Mouse (Mus musculus): ENCODE data around the gene Ly6g6f. TPM values are rescaled to one million over a fixed set of nuclear protein-coding genes. Genes with fewer than 3 reads are reported as not detected.
A peak's percentile ranks its signal among the peaks of the same experiment; 100 is the strongest.
"Not testable (repeated sequence)": the region's sequence is repeated elsewhere in the genome, so short reads cannot be mapped to it uniquely, and the experiment has no call there.

Gene Ly6g6f
- total and polyA plus RNA-seq, 2 experiments from 2014 or later, result not detected

GRCm38 (mm10) chr17:35039121-35039873 is 46.1 kb downstream of the Ly6g6f start:
- no peak for TF ChIP-seq CTCF (IDR thresholded peaks at IDR 0.05; ENCODE audit: low read depth)
- H3K4me2 ChIP-seq (ENCODE audit: low read depth), result no peak overlapping the region
- DNase-seq (no peak), ATAC-seq (peak; percentile 45; the same call in 1 of the 2 replicates)
- WGBS, result 72% methylated on average over 11 of the region's 11 CpGs
- H3K4me3 ChIP-seq (ENCODE audit: low read depth, low read length), result no peak overlapping the region
- no peaks in the 10 kb centered on the region for H3K27me3 ChIP-seq (ENCODE audit: insufficient read depth, low read length)
- H3K9me3 ChIP-seq (ENCODE audit: low read length), result no peaks in the 10 kb centered on the region
- no peak overlapping the region for H3K9ac ChIP-seq
- H3K36me3 ChIP-seq (ENCODE audit: insufficient read depth), result no peaks in the 10 kb centered on the region
- H3K4me1 ChIP-seq (ENCODE audit: insufficient read depth), result no peaks in the 10 kb centered on the region
- H3K27ac ChIP-seq (ENCODE audit: low read depth, low read length), result no peak overlapping the region

DNA sequence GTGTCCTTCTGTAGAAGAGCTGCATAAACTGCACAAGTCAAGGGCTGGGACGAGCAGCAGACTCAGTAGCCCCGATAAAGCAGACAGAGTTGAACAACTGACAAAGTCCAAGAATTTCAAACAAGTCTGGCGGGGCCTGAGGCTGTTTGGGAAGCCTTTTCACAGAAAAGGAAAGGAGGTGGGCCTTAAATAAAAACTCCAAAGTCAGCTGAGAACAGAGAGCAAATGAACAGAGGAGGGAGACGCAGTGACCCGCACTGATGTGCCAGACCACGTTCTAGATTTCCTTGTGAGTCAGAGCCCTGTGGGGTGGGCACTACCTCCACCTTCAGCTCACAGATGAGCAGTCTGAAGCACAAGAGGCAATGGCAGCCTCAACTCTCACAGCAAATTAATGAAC is 50.5 kb downstream of the Ly6g6f start:
- Histone ChIP-seq H3K9me3 (ENCODE audit: low read length) (no peaks in the 10 kb centered on the region), H3K36me3 (ENCODE audit: insufficient read depth) (no peaks in the 10 kb centered on the region), H3K4me2 (ENCODE audit: low read depth) (no peak overlapping the region), H3K27me3 (ENCODE audit: insufficient read depth, low read length) (no peaks in the 10 kb centered on the region), H3K4me1 (ENCODE audit: insufficient read depth) (no peaks in the 10 kb centered on the region), H3K9ac (no peak overlapping the region), H3K4me3 (ENCODE audit: low read depth, low read length) (no peak overlapping the region), H3K27ac (ENCODE audit: low read depth, low read length) (no peak overlapping the region)
- DNase-seq, result no peak
- ATAC-seq, result no peak
- TF ChIP-seq CTCF (IDR thresholded peaks at IDR 0.05; ENCODE audit: low read depth), result no peak
- 76% methylated on average over 6 of the region's 6 CpGs for WGBS

DNA sequence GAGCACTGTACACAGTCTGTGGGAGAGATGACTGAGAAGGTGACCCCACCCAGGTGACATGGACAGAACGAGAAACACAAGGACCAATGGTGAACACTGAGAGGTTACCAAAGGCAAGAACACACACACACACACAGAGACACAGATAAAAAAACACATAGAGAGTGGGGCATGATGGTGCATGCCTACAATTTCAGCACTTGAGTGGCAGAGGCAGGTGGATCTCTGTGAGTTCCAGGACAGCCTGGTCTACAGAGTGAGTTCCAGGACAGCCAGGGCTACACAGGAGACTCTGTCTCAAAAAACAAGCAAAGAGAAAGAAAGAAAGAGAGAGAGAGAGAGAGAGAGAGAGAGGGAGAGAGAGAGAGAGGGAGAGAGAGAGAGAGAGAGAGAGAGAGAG is 51.7 kb downstream of the Ly6g6f start:
- H3K4me3 ChIP-seq (ENCODE audit: low read depth, low read length); H3K4me2 ChIP-seq (ENCODE audit: low read depth); H3K36me3 ChIP-seq (ENCODE audit: insufficient read depth); H3K9me3 ChIP-seq (ENCODE audit: low read length); H3K9ac ChIP-seq; ATAC-seq; DNase-seq; H3K27ac ChIP-seq (ENCODE audit: low read depth, low read length); H3K4me1 ChIP-seq (ENCODE audit: insufficient read depth); H3K27me3 ChIP-seq (ENCODE audit: insufficient read depth, low read length): not testable (repeated sequence)
- 75% methylated on average over 1 of the region's 1 CpGs for WGBS

- 0 out of 2 replicates have a peak, but pooled peaks have one; percentile 5 for TF ChIP-seq CTCF (IDR thresholded peaks at IDR 0.05; ENCODE audit: low read depth)
- Histone ChIP-seq H3K4me3 (ENCODE audit: low read depth, low read length) (no peak overlapping the region), H3K4me1 (ENCODE audit: insufficient read depth) (no peaks in the 10 kb centered on the region), H3K9ac (no peak overlapping the region), H3K27ac (ENCODE audit: low read depth, low read length) (no peak overlapping the region), H3K4me2 (ENCODE audit: low read depth) (no peak overlapping the region), H3K9me3 (ENCODE audit: low read length) (no peaks in the 10 kb centered on the region), H3K36me3 (ENCODE audit: insufficient read depth) (no peaks in the 10 kb centered on the region), H3K27me3 (ENCODE audit: insufficient read depth, low read length) (no peaks in the 10 kb centered on the region)
- WGBS, result 78% methylated on average over 8 of the region's 8 CpGs
- no peak for ATAC-seq
- no peak for DNase-seq
Measured at GRCm38 (mm10) chr17:35032323-35032870, 53.0 kb downstream of the Ly6g6f start.

DNA sequence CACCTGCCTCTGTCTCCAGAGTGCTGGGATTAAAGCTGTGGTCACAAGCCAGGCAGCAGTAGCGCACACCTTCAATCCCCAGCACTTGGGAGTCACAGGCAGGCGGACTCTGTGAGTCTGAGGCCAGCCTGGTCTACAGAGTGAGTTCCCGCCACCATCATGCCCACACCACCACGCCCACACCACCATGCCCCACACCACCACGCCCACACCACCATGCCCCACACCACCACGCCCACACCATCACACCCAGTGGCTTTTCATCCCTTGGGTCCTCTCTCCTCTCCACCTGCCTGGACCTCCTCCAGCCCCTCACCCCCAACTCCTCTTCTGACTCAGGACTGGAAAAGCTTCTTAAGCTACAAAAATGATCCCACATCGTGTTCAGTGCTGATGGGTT is 53.5 kb downstream of the Ly6g6f start:
- Histone ChIP-seq H3K9me3 (ENCODE audit: low read length) (no peaks in the 10 kb centered on the region), H3K27me3 (ENCODE audit: insufficient read depth, low read length) (no peaks in the 10 kb centered on the region), H3K4me1 (ENCODE audit: insufficient read depth) (no peaks in the 10 kb centered on the region), H3K27ac (ENCODE audit: low read depth, low read length) (no peak overlapping the region), H3K36me3 (ENCODE audit: insufficient read depth) (no peaks in the 10 kb centered on the region), H3K4me2 (ENCODE audit: low read depth) (no peak overlapping the region), H3K4me3 (ENCODE audit: low read depth, low read length) (no peak overlapping the region), H3K9ac (no peak overlapping the region)
- no peak for DNase-seq
- TF ChIP-seq CTCF (IDR thresholded peaks at IDR 0.05; ENCODE audit: low read depth), result no peak
- WGBS, result 87% methylated on average over 7 of the region's 7 CpGs
- no peak for ATAC-seq

- Histone ChIP-seq H3K4me2 (ENCODE audit: low read depth) (no peak overlapping the region), H3K27me3 (ENCODE audit: insufficient read depth, low read length) (no peaks in the 10 kb centered on the region), H3K9me3 (ENCODE audit: low read length) (no peaks in the 10 kb centered on the region), H3K9ac (no peak overlapping the region), H3K4me3 (ENCODE audit: low read depth, low read length) (no peak overlapping the region), H3K36me3 (ENCODE audit: insufficient read depth) (no peaks in the 10 kb centered on the region), H3K27ac (ENCODE audit: low read depth, low read length) (no peak overlapping the region), H3K4me1 (ENCODE audit: insufficient read depth) (no peaks in the 10 kb centered on the region)
- no peak for TF ChIP-seq CTCF (IDR thresholded peaks at IDR 0.05; ENCODE audit: low read depth)
- WGBS, result 88% methylated on average over 11 of the region's 11 CpGs
- no peak for DNase-seq
- no peak for ATAC-seq
Measured at GRCm38 (mm10) chr17:35031272-35031671, 54.1 kb downstream of the Ly6g6f start.

Other genes starting within 250 kb of the Ly6g6f start
Only the 30 nearest of the 46 such genes appear.
- 5.2 and 8.1 TPM in 2 replicates for gene Hspa1b, start 126.4 kb downstream of the Ly6g6f start, total RNA-seq (2014; rRNA removed)
- gene Hspa1b, start 126.4 kb downstream of the Ly6g6f start, polyA plus RNA-seq (2015; fragmentation: Nextera tagmentation; extraction: Ambion mirVana), result 0.42 and 0.52 TPM in 2 replicates
- not detected in 2 replicates for gene Gm20481, start 115.7 kb downstream of the Ly6g6f start, total RNA-seq (2014; rRNA removed)
- not detected in 2 replicates for gene Gm20481, start 115.7 kb downstream of the Ly6g6f start, polyA plus RNA-seq (2015; fragmentation: Nextera tagmentation; extraction: Ambion mirVana)
- 7.9 and 13.8 TPM in 2 replicates for gene Hspa1a, start 113.5 kb downstream of the Ly6g6f start, total RNA-seq (2014; rRNA removed)
- 7.6 and 8.5 TPM in 2 replicates for gene Hspa1a, start 113.5 kb downstream of the Ly6g6f start, polyA plus RNA-seq (2015; fragmentation: Nextera tagmentation; extraction: Ambion mirVana)
- gene Hspa1l, start 112.9 kb downstream of the Ly6g6f start, total RNA-seq (2014; rRNA removed), result 0.24 and 0.46 TPM in 2 replicates
- 0.36 and 0.50 TPM in 2 replicates for gene Hspa1l, start 112.9 kb downstream of the Ly6g6f start, polyA plus RNA-seq (2015; fragmentation: Nextera tagmentation; extraction: Ambion mirVana)
- 29.1 and 38.9 TPM in 2 replicates for gene Lsm2, start 103.7 kb downstream of the Ly6g6f start, total RNA-seq (2014; rRNA removed)
- 111 and 120 TPM in 2 replicates for gene Lsm2, start 103.7 kb downstream of the Ly6g6f start, polyA plus RNA-seq (2015; fragmentation: Nextera tagmentation; extraction: Ambion mirVana)
- 84.4 and 93.4 TPM in 2 replicates for gene Vars, start 84.6 kb downstream of the Ly6g6f start, total RNA-seq (2014; rRNA removed)
- 36.7 and 45.4 TPM in 2 replicates for gene Vars, start 84.6 kb downstream of the Ly6g6f start, polyA plus RNA-seq (2015; fragmentation: Nextera tagmentation; extraction: Ambion mirVana)
- gene Vwa7, start 69.0 kb downstream of the Ly6g6f start, total RNA-seq (2014; rRNA removed), result 0.14 and 0.31 TPM in 2 replicates
- 0.08 TPM in 1 of 2 replicates, not detected in the other for gene Vwa7, start 69.0 kb downstream of the Ly6g6f start, polyA plus RNA-seq (2015; fragmentation: Nextera tagmentation; extraction: Ambion mirVana)
- 2.2 and 2.7 TPM in 2 replicates for gene Sapcd1, start 57.6 kb downstream of the Ly6g6f start, total RNA-seq (2014; rRNA removed)
- gene Sapcd1, start 57.6 kb downstream of the Ly6g6f start, polyA plus RNA-seq (2015; fragmentation: Nextera tagmentation; extraction: Ambion mirVana), result 1.6 TPM in 2 replicates
- 1.3 and 2.2 TPM in 2 replicates for gene Msh5, start 38.9 kb downstream of the Ly6g6f start, total RNA-seq (2014; rRNA removed)
- 1.1 and 1.3 TPM in 2 replicates for gene Msh5, start 38.9 kb downstream of the Ly6g6f start, polyA plus RNA-seq (2015; fragmentation: Nextera tagmentation; extraction: Ambion mirVana)
- gene Clic1, start 35.6 kb downstream of the Ly6g6f start, total RNA-seq (2014; rRNA removed), result 26.8 and 29.3 TPM in 2 replicates
- 47.9 and 50.5 TPM in 2 replicates for gene Clic1, start 35.6 kb downstream of the Ly6g6f start, polyA plus RNA-seq (2015; fragmentation: Nextera tagmentation; extraction: Ambion mirVana)
- 167 and 220 TPM in 2 replicates for gene Ddah2, start 26.6 kb downstream of the Ly6g6f start, total RNA-seq (2014; rRNA removed)
- 261 and 299 TPM in 2 replicates for gene Ddah2, start 26.6 kb downstream of the Ly6g6f start, polyA plus RNA-seq (2015; fragmentation: Nextera tagmentation; extraction: Ambion mirVana)
- gene Ly6g6c, start 20.2 kb downstream of the Ly6g6f start, total RNA-seq (2014; rRNA removed), result not detected in 2 replicates
- not detected in 2 replicates for gene Ly6g6c, start 20.2 kb downstream of the Ly6g6f start, polyA plus RNA-seq (2015; fragmentation: Nextera tagmentation; extraction: Ambion mirVana)
- not detected in 2 replicates for gene Mpig6b, start 19.4 kb downstream of the Ly6g6f start, total RNA-seq (2014; rRNA removed)
- gene Mpig6b, start 19.4 kb downstream of the Ly6g6f start, polyA plus RNA-seq (2015; fragmentation: Nextera tagmentation; extraction: Ambion mirVana), result 0.08 TPM in 2 replicates
- gene Ly6g6e, start 8.7 kb downstream of the Ly6g6f start, total RNA-seq (2014; rRNA removed), result 0.38 and 3.9 TPM in 2 replicates
- 2.9 and 3.9 TPM in 2 replicates for gene Ly6g6e, start 8.7 kb downstream of the Ly6g6f start, polyA plus RNA-seq (2015; fragmentation: Nextera tagmentation; extraction: Ambion mirVana)
- 3.8 TPM in 1 of 2 replicates, not detected in the other for gene Ly6g6d, start 7.5 kb downstream of the Ly6g6f start, total RNA-seq (2014; rRNA removed)
- 1.2 and 1.6 TPM in 2 replicates for gene Ly6g6d, start 7.5 kb downstream of the Ly6g6f start, polyA plus RNA-seq (2015; fragmentation: Nextera tagmentation; extraction: Ambion mirVana)
- 139 and 202 TPM in 2 replicates for gene Abhd16a, start 3.7 kb upstream of the Ly6g6f start, total RNA-seq (2014; rRNA removed)
- 92.8 and 96.3 TPM in 2 replicates for gene Abhd16a, start 3.7 kb upstream of the Ly6g6f start, polyA plus RNA-seq (2015; fragmentation: Nextera tagmentation; extraction: Ambion mirVana)
- not detected in 2 replicates for gene Ly6g5c, start 22.7 kb upstream of the Ly6g6f start, total RNA-seq (2014; rRNA removed)
- gene Ly6g5c, start 22.7 kb upstream of the Ly6g6f start, polyA plus RNA-seq (2015; fragmentation: Nextera tagmentation; extraction: Ambion mirVana), result not detected in 2 replicates
- 0.54 and 1.1 TPM in 2 replicates for gene Ly6g5b, start 29.8 kb upstream of the Ly6g6f start, total RNA-seq (2014; rRNA removed)
- gene Ly6g5b, start 29.8 kb upstream of the Ly6g6f start, polyA plus RNA-seq (2015; fragmentation: Nextera tagmentation; extraction: Ambion mirVana), result 0.55 and 1.1 TPM in 2 replicates
- 16.9 and 20.5 TPM in 2 replicates for gene Gpank1, start 35.8 kb upstream of the Ly6g6f start, total RNA-seq (2014; rRNA removed)
- 19.7 and 20.8 TPM in 2 replicates for gene Gpank1, start 35.8 kb upstream of the Ly6g6f start, polyA plus RNA-seq (2015; fragmentation: Nextera tagmentation; extraction: Ambion mirVana)
- gene Csnk2b, start 36.4 kb upstream of the Ly6g6f start, total RNA-seq (2014; rRNA removed), result 240 and 247 TPM in 2 replicates
- gene Csnk2b, start 36.4 kb upstream of the Ly6g6f start, polyA plus RNA-seq (2015; fragmentation: Nextera tagmentation; extraction: Ambion mirVana), result 334 and 335 TPM in 2 replicates
- 15.3 and 26.2 TPM in 2 replicates for gene D17H6S53E, start 40.8 kb upstream of the Ly6g6f start, total RNA-seq (2014; rRNA removed)
- 7.4 and 8.0 TPM in 2 replicates for gene D17H6S53E, start 40.8 kb upstream of the Ly6g6f start, polyA plus RNA-seq (2015; fragmentation: Nextera tagmentation; extraction: Ambion mirVana)
- 0.71 and 0.77 TPM in 2 replicates for gene Apom, start 46.4 kb upstream of the Ly6g6f start, total RNA-seq (2014; rRNA removed)
- gene Apom, start 46.4 kb upstream of the Ly6g6f start, polyA plus RNA-seq (2015; fragmentation: Nextera tagmentation; extraction: Ambion mirVana), result not detected in 2 replicates
- gene Bag6, start 49.6 kb upstream of the Ly6g6f start, total RNA-seq (2014; rRNA removed), result 285 and 340 TPM in 2 replicates
- gene Bag6, start 49.6 kb upstream of the Ly6g6f start, polyA plus RNA-seq (2015; fragmentation: Nextera tagmentation; extraction: Ambion mirVana), result 68.2 and 71.9 TPM in 2 replicates
- 112 and 155 TPM in 2 replicates for gene Prrc2a, start 79.3 kb upstream of the Ly6g6f start, total RNA-seq (2014; rRNA removed)
- 56.7 and 85.3 TPM in 2 replicates for gene Prrc2a, start 79.3 kb upstream of the Ly6g6f start, polyA plus RNA-seq (2015; fragmentation: Nextera tagmentation; extraction: Ambion mirVana)
- gene Aif1, start 90.5 kb upstream of the Ly6g6f start, total RNA-seq (2014; rRNA removed), result 1.9 and 3.6 TPM in 2 replicates
- 8.4 and 10.0 TPM in 2 replicates for gene Aif1, start 90.5 kb upstream of the Ly6g6f start, polyA plus RNA-seq (2015; fragmentation: Nextera tagmentation; extraction: Ambion mirVana)
- 15.7 and 17.4 TPM in 2 replicates for gene Lst1, start 102.8 kb upstream of the Ly6g6f start, total RNA-seq (2014; rRNA removed)
- gene Lst1, start 102.8 kb upstream of the Ly6g6f start, polyA plus RNA-seq (2015; fragmentation: Nextera tagmentation; extraction: Ambion mirVana), result 11.4 and 12.7 TPM in 2 replicates
- gene Ltb, start 108.8 kb upstream of the Ly6g6f start, total RNA-seq (2014; rRNA removed), result 0.76 and 1.1 TPM in 2 replicates
- gene Ltb, start 108.8 kb upstream of the Ly6g6f start, polyA plus RNA-seq (2015; fragmentation: Nextera tagmentation; extraction: Ambion mirVana), result 0.64 and 1.1 TPM in 2 replicates
- gene Tnf, start 116.4 kb upstream of the Ly6g6f start, total RNA-seq (2014; rRNA removed), result 0.71 TPM in 1 of 2 replicates, not detected in the other
- gene Tnf, start 116.4 kb upstream of the Ly6g6f start, polyA plus RNA-seq (2015; fragmentation: Nextera tagmentation; extraction: Ambion mirVana), result 0.09 TPM in 1 of 2 replicates, not detected in the other
- 0.38 TPM in 1 of 2 replicates, not detected in the other for gene Lta, start 119.7 kb upstream of the Ly6g6f start, total RNA-seq (2014; rRNA removed)
- gene Lta, start 119.7 kb upstream of the Ly6g6f start, polyA plus RNA-seq (2015; fragmentation: Nextera tagmentation; extraction: Ambion mirVana), result 0.50 and 0.80 TPM in 2 replicates
- not detected in 2 replicates for gene Gm16181, start 135.2 kb upstream of the Ly6g6f start, total RNA-seq (2014; rRNA removed)
- gene Gm16181, start 135.2 kb upstream of the Ly6g6f start, polyA plus RNA-seq (2015; fragmentation: Nextera tagmentation; extraction: Ambion mirVana), result not detected in 2 replicates